In genomic region chrX:77406896-77407295, GRCm38 (mm10) we compare ENCODE assay signal across 20 mouse cellular contexts.
DNase-seq lines count a peak whose midpoint lies in the region; ATAC-seq lines count a peak whose summit lies in the region.
"Had no signal": no experiment of that assay in that cellular context is flagged by ENCODE, and none has a peak within 500 bp of the region (broad histone marks: within the 10 kb centered on the region; RNA-seq: fewer than 3 reads in every experiment).

No protein-coding gene starts in this region.

- no peak overlapping the region for H3K9ac ChIP-seq in liver, embryonic 13.5 days
- no peak overlapping the region for H3K9ac ChIP-seq in liver, embryonic 11.5 days (ENCODE audit: low read depth, low read length)
- H3K9ac ChIP-seq: embryonic facial prominence, embryonic 12.5 days; forebrain, embryonic 13.5 days; forebrain, embryonic 15.5 days; forebrain, postnatal 0 days had no signal

- H3K9me3 ChIP-seq in liver, embryonic 13.5 days (replicated peaks) = no peaks in the 10 kb centered on the region
- no peaks in the 10 kb centered on the region for H3K9me3 ChIP-seq in liver, embryonic 11.5 days (ENCODE audit: control insufficient read depth, low read length)
- H3K9me3 ChIP-seq: embryonic facial prominence, embryonic 10.5 days; embryonic facial prominence, embryonic 12.5 days; forebrain, embryonic 13.5 days; forebrain, embryonic 15.5 days had no signal

- DNase-seq in liver, embryonic 13.5 days = no peak
- DNase-seq in liver, embryonic 11.5 days (ENCODE audit: low spot score) = no peak
- no peak for DNase-seq in gastrocnemius, postnatal 14 days
- no peak for DNase-seq in ovary, adult 18-20 months (ENCODE audit: low spot score)
- DNase-seq: adrenal gland, adult 8-10 months; adrenal gland, postnatal 14 days; adrenal gland, postnatal 36 days; cerebellum, adult 11-12 months; cerebellum, adult 2 months; cerebellum, adult 9-10 months; cerebellum, postnatal 10 days; cerebellum, postnatal 25 days; forebrain, postnatal 0 days had no signal

- 60% methylated on average over 3 of the region's 3 CpGs for WGBS in liver, embryonic 13.5 days (ENCODE audit: insufficient replicate concordance)
- 65% methylated on average over 3 of the region's 3 CpGs for WGBS in liver, embryonic 11.5 days

- H3K27me3 ChIP-seq in liver, embryonic 13.5 days = no peaks in the 10 kb centered on the region
- H3K27me3 ChIP-seq in liver, embryonic 11.5 days (replicated peaks; ENCODE audit: control insufficient read depth, insufficient read depth, low read length) = no peaks in the 10 kb centered on the region
- H3K27me3 ChIP-seq: embryonic facial prominence, embryonic 12.5 days; forebrain, embryonic 13.5 days; forebrain, embryonic 15.5 days had no signal

- intact Hi-C loops in gastrocnemius, postnatal 14 days (cut with DNase I; ENCODE audit: low total_unique reads) = no loop called here

- no peak overlapping the region for H3K4me2 ChIP-seq in liver, embryonic 13.5 days
- no peak overlapping the region for H3K4me2 ChIP-seq in liver, embryonic 11.5 days
- H3K4me2 ChIP-seq: embryonic facial prominence, embryonic 12.5 days; forebrain, embryonic 13.5 days; forebrain, embryonic 15.5 days had no signal

- H3K27ac ChIP-seq in liver, embryonic 13.5 days = no peak overlapping the region
- no peak overlapping the region for H3K27ac ChIP-seq in liver, embryonic 11.5 days (ENCODE audit: low read depth, low read length)
- H3K27ac ChIP-seq: embryonic facial prominence, embryonic 10.5 days; embryonic facial prominence, embryonic 12.5 days; forebrain, embryonic 13.5 days; forebrain, embryonic 15.5 days had no signal

- no peaks in the 10 kb centered on the region for H3K36me3 ChIP-seq in liver, embryonic 13.5 days
- H3K36me3 ChIP-seq in liver, embryonic 11.5 days (ENCODE audit: control insufficient read depth, insufficient read depth, low read length) = no peaks in the 10 kb centered on the region
- H3K36me3 ChIP-seq: embryonic facial prominence, embryonic 10.5 days; embryonic facial prominence, embryonic 12.5 days; forebrain, embryonic 15.5 days had no signal

- no peaks in the 10 kb centered on the region for H3K4me1 ChIP-seq in liver, embryonic 13.5 days (replicated peaks)
- no peaks in the 10 kb centered on the region for H3K4me1 ChIP-seq in liver, embryonic 11.5 days (replicated peaks; ENCODE audit: control insufficient read depth, insufficient read depth, low read length)
- H3K4me1 ChIP-seq: embryonic facial prominence, embryonic 10.5 days; embryonic facial prominence, embryonic 12.5 days; forebrain, embryonic 13.5 days; forebrain, embryonic 15.5 days had no signal

- no peak overlapping the region for H3K4me3 ChIP-seq in liver, embryonic 13.5 days (replicated peaks)
- H3K4me3 ChIP-seq in liver, embryonic 11.5 days (ENCODE audit: low read depth, low read length) = no peak overlapping the region
- H3K4me3 ChIP-seq: embryonic facial prominence, embryonic 10.5 days; embryonic facial prominence, embryonic 12.5 days; forebrain, embryonic 13.5 days; forebrain, embryonic 15.5 days had no signal

- ATAC-seq in liver, embryonic 13.5 days (ENCODE audit: low read depth) = 0 out of 2 replicates have a peak, but pooled peaks have one; percentile 31
- ATAC-seq in liver, embryonic 11.5 days (replicated peaks; ENCODE audit: low FRiP score) = no peak; the same call in 1 of the 2 replicates
- peak; percentile 71 for ATAC-seq in megakaryocyte progenitor cell, adult 5-6 weeks (replicated peaks; ENCODE audit: poor library complexity)
- ATAC-seq: activated CD4-positive, CD25-positive, alpha-beta regulatory T cell, adult 4 months; forebrain, embryonic 13.5 days; forebrain, embryonic 15.5 days; forebrain, postnatal 0 days; Patski had no signal
